Mouse (Mus musculus) lung, postnatal 0 days (tissue): ENCODE data around the gene Ap1ar. TPM values are rescaled to one million over a fixed set of nuclear protein-coding genes. Genes with fewer than 3 reads are reported as not detected.

Experiments
- ATAC-seq: fragments of 200-750 bp; cut with Nextera tagmentation; 2 replicates; pipeline ENCODE4 v1.8.0; 2017; ENCODE audit warnings: moderate library complexity
- DNase-seq: peaks from one replicate; pipeline ENCODE4 v3.0.0-alpha.2; 2016; ENCODE audit warnings: low spot score
- H3K27ac ChIP-seq: fragments of 300-500 bp; sonication (generic); 2 replicates; pipeline ENCODE4 v1.5.1; 2014; ENCODE audit warnings: antibody characterized with exemption, mild to moderate bottlenecking, low read length, mixed read lengths
- H3K27me3 ChIP-seq: fragments of 300-500 bp; sonication (generic); replicated peaks from 2 replicates; pipeline ENCODE4 v1.6.1; 2014; ENCODE audit warnings: low read length, mixed read lengths; ENCODE audit not compliant: insufficient read depth
- H3K36me3 ChIP-seq: fragments of 300-500 bp; sonication (generic); 2 replicates; pipeline ENCODE4 v1.6.1; 2014; ENCODE audit warnings: low read length, mixed read lengths; ENCODE audit not compliant: insufficient read depth
- H3K4me1 ChIP-seq: fragments of 300-500 bp; sonication (generic); 2 replicates; pipeline ENCODE4 v1.6.1; 2014; ENCODE audit warnings: antibody characterized with exemption, low read depth, low read length, mixed read lengths; ENCODE audit not compliant: insufficient read depth
- H3K4me2 ChIP-seq: fragments of 300-500 bp; sonication (generic); replicated peaks from 2 replicates; pipeline ENCODE4 v1.6.1; 2014; ENCODE audit warnings: low read depth, mild to moderate bottlenecking, low read length, moderate library complexity, mixed read lengths
- H3K4me3 ChIP-seq: fragments of 300-500 bp; sonication (generic); 2 replicates; pipeline ENCODE4 v1.5.1; 2014; ENCODE audit warnings: low read depth, low read length
- H3K9ac ChIP-seq: fragments of 300-500 bp; sonication (generic); replicated peaks from 2 replicates; pipeline ENCODE4 v1.6.1; 2014; ENCODE audit warnings: low read depth, mild to moderate bottlenecking
- H3K9me3 ChIP-seq: fragments of 300-500 bp; sonication (generic); 2 replicates; pipeline ENCODE4 v1.6.1; 2016; ENCODE audit warnings: low read length, mixed read lengths
- CTCF ChIP-seq: IDR thresholded peaks from 2 replicates; pipeline ENCODE4 v1.5.1; 2016; ENCODE audit warnings: antibody characterized with exemption, mild to moderate bottlenecking
- EP300 ChIP-seq: IDR thresholded peaks from 2 replicates; pipeline ENCODE4 v1.6.1; 2016; ENCODE audit warnings: antibody characterized with exemption, mild to moderate bottlenecking, control low read depth
- WGBS: fragments of 180-500 bp; shearing (Covaris S2); extraction: QIAGEN DNeasy Blood & Tissue Kit; methylation state at CpG from one replicate; pipeline ENCODE4 v1.1.7; 2014; 5-methylcytosine and 5-hydroxymethylcytosine counted together
- polyA plus RNA-seq: library from polyadenylated mRNA; unstranded; fragments of >200 nt; fragmentation: Nextera tagmentation; extraction: Ambion mirVana; gene quantifications from 2 replicates; pipeline ENCODE4 v1.2.1, GENCODE M21; 2015

Ap1ar gene
- polyA plus RNA-seq, 1 experiment from 2014 or later: 24.7 TPM

DNA sequence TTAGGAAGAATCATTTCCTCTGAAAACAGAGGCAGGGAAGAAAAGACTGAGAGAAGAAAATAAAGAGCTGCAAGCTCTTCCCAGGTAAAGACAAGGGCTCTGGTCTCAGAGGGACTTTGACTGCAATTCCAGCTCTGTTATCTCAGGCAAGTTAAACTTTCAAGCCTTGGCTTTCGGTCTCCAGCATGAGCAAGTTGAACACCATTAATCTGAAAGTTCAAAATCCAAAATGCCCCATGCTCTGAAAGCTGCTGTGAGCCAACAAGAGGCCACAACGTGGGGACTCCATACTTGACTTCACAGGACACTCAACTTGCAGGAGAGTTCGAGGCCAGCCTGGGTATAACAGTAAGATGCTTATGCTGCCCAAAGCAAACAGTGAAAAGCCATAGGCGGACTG is 3.3 kb downstream of the Ap1ar start:
- no peak for ATAC-seq
- Histone ChIP-seq H3K4me3 (no peak overlapping the region), H3K4me2 (no peak overlapping the region), H3K36me3 (no peaks in the 10 kb centered on the region), H3K27ac (no peak overlapping the region), H3K27me3 (no peaks in the 10 kb centered on the region), H3K9ac (no peak overlapping the region), H3K9me3 (no peaks in the 10 kb centered on the region), H3K4me1 (peaks cover 6% of the 10 kb centered on the region; the same call in 1 of the 2 replicates)
- DNase-seq: no peak
- 77% methylated on average over 4 of the region's 4 CpGs for WGBS
- TF ChIP-seq CTCF (no peak), EP300 (no peak)

DNA sequence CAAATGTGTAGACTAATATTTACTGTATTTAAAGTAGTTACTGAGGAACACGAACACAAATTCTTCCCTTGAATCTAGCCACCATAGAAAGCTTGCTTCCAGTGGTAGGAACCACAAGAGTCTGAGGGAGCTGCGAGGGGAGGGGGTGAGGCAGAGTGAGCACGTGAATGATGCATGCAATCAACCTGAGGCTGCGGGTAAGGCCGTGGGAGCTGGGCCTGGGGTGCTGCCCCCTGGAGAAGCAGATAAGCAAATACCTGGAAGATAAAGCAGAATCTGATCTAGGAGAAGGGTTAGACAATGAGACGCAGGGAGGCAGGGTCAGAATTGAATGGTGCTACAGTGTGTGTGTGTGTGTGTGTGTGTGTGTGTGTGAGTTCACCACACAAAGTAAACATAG is 6.2 kb downstream of the Ap1ar start:
- DNase-seq (no peak), ATAC-seq (no peak)
- no peak overlapping the region for H3K9ac ChIP-seq
- H3K4me2 ChIP-seq: no peak overlapping the region
- H3K27me3 ChIP-seq: no peaks in the 10 kb centered on the region
- whole genome bisulfite sequencing: 55% methylated on average over 6 of the region's 6 CpGs
- H3K36me3 ChIP-seq: no peaks in the 10 kb centered on the region
- H3K27ac ChIP-seq: no peak overlapping the region
- no peak for TF ChIP-seq CTCF
- no peak for TF ChIP-seq EP300
- no peaks in the 10 kb centered on the region for H3K9me3 ChIP-seq
- no peaks in the 10 kb centered on the region for H3K4me1 ChIP-seq
- H3K4me3 ChIP-seq: no peak overlapping the region

DNA sequence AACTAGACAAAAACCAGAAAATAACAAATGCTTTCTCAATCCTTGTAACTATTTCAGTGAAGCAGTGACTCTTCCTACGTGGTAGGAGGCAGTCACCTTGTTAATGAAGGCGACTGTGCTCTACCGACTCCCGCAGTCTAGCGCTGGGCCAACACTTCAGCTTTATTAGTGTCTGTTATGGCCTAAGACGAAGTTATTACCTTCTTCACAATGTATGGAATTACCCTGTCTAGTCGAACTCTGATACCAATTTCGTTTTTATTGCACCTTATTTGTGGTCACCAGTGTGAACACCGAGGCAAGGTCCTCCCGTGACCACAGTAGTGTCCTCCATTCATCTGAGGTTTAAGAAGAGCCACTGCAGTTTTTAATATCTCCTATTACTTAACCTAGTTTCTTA is 7.1 kb downstream of the Ap1ar start:
- Histone ChIP-seq H3K36me3 (no peaks in the 10 kb centered on the region), H3K27ac (no peak overlapping the region), H3K4me1 (no peaks in the 10 kb centered on the region), H3K4me3 (no peak overlapping the region), H3K4me2 (no peak overlapping the region), H3K9me3 (no peaks in the 10 kb centered on the region), H3K27me3 (no peaks in the 10 kb centered on the region), H3K9ac (no peak overlapping the region)
- TF ChIP-seq EP300 (no peak), CTCF (no peak)
- WGBS: 86% methylated on average over 10 of the region's 10 CpGs
- DNase-seq (no peak), ATAC-seq (no peak)

DNA sequence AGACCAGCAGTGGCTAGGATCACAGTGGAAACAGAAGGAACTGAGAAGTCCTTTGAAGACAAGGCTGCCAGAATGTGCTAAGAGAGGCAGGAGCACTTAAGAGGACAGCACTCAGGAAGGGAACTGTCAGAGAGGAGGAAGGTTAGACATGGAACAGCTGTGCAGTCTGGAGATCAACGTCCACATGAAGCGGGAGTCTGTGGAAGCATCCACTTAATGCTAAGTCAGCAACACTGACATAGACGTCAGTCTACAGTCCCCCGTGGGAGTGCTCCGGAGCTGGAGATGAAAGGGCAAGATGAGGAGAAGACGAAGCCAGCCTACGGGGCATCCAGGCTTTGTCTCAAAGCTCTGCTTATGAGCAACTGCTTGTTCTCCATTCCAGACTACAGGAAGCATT is 10.2 kb downstream of the Ap1ar start:
- ATAC-seq: peak; percentile 83
- H3K4me1 ChIP-seq: no peaks in the 10 kb centered on the region
- 31% methylated on average over 7 of the region's 7 CpGs for WGBS
- no peaks in the 10 kb centered on the region for H3K9me3 ChIP-seq
- no peak overlapping the region for H3K9ac ChIP-seq
- H3K27ac ChIP-seq: no peak overlapping the region
- DNase-seq: peak; percentile 55
- H3K4me2 ChIP-seq: peak overlapping the region; percentile 11; the same call in 1 of the 2 replicates
- no peak for TF ChIP-seq EP300
- no peak for TF ChIP-seq CTCF
- H3K27me3 ChIP-seq: no peaks in the 10 kb centered on the region
- no peak overlapping the region for H3K4me3 ChIP-seq
- no peaks in the 10 kb centered on the region for H3K36me3 ChIP-seq

DNA sequence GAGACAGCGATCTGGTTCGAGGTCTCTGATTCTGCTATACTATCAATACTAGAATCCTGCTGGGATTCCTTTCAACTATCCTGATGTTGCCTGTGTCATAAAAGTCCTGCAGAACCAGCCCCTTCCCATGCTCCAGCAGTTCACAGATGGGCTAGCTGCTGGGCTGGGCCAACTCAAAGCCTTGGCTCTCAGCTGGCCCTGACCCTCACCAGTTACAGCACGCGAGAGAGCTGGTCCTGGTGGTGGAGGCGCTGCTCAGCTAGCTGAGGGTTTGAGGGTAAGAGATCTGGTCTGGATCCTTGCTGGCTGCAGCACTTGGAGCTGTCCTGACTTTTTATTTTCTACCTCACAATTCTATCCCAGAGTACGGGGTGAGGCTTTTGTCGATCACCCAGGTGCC is 10.8 kb downstream of the Ap1ar start:
- H3K27ac ChIP-seq: no peak overlapping the region
- no peak for DNase-seq
- H3K9me3 ChIP-seq: no peaks in the 10 kb centered on the region
- H3K4me2 ChIP-seq: no peak overlapping the region
- 80% methylated on average over 7 of the region's 7 CpGs for WGBS
- H3K36me3 ChIP-seq: no peaks in the 10 kb centered on the region
- H3K27me3 ChIP-seq: no peaks in the 10 kb centered on the region
- no peak for ATAC-seq
- no peak overlapping the region for H3K4me3 ChIP-seq
- H3K9ac ChIP-seq: no peak overlapping the region
- no peaks in the 10 kb centered on the region for H3K4me1 ChIP-seq
- TF ChIP-seq CTCF: no peak
- TF ChIP-seq EP300: no peak

DNA sequence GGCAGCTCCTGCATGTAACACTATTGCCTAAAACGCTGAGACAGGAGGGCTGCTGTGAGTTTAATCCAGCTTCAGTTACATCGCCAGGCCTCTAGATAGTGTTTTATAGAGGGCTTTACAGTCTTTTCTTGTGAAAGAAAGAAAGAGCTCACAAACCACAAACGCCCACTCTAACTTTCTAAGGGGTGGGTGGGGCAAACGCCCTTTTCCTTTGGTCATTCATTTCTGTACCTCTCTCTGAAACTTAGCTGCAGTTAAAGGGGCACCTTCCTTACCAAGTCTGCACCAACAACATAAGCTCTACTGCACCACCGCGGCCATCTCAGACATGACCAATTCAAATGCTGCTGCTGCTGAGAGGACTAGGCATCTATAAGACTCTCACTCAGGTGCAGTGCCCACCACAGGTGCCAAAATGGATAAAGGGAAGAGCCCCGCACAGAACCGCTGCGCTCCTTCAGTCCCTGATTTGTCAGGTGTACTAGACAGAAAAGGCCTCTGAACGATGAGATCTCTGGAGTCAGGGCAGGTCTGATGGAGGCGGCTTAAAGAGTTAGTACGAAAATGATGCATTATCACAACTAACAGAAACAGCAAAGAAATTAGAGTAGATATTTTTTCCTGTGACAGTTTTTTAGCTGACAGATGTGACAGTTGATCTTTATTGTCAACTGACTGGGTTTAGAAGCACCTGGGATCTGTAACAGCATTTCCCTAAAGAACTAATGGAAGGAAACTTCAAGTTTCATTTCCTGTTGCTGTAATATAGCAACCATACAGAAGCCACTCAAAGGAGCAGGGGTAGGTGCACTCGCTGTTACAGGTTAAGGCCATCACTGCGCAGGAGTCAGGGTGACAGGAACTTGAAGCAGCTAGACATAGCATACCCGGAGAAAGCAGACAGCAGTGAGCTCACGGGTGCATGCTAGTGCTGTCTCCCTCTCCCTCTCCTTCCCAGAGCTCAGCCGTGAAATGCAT is 13.1 kb downstream of the Ap1ar start:
- H3K27me3 ChIP-seq: no peaks in the 10 kb centered on the region
- TF ChIP-seq EP300: no peak
- no peak for TF ChIP-seq CTCF
- no peak overlapping the region for H3K4me2 ChIP-seq
- no peak overlapping the region for H3K27ac ChIP-seq
- H3K36me3 ChIP-seq: no peaks in the 10 kb centered on the region
- H3K4me3 ChIP-seq: no peak overlapping the region
- no peak overlapping the region for H3K9ac ChIP-seq
- DNase-seq (no peak), ATAC-seq (no peak)
- H3K4me1 ChIP-seq: no peaks in the 10 kb centered on the region
- no peaks in the 10 kb centered on the region for H3K9me3 ChIP-seq
- 77% methylated on average over 17 of the region's 17 CpGs for WGBS
